Mouse (Mus musculus) layer of hippocampus, adult 2 months (tissue): ENCODE results near the gene Slc24a4. TPM values are rescaled to one million over a fixed set of nuclear protein-coding genes. Genes with fewer than 3 reads are reported as not detected.
A peak's percentile ranks its signal among the peaks of the same experiment; 100 is the strongest.

Experiments
- DNase-seq, 2 experiments: peaks; one replicate each; pipeline ENCODE4 v3.0.0; 2022; ENCODE audit warnings: low spot score in 2 of 2
- H3K27ac ChIP-seq: fragments of 200-600 bp; 2 replicates; pipeline ENCODE4 v1.8.1; 2022
- H3K4me3 ChIP-seq: fragments of 200-600 bp; 2 replicates; pipeline ENCODE4 v1.8.1; 2022; ENCODE audit warnings: mild to moderate bottlenecking
- CTCF ChIP-seq: fragments of 200-600 bp; conservative IDR thresholded peaks from 2 replicates; pipeline ENCODE4 v1.8.1; 2022; ENCODE audit warnings: antibody characterized with exemption, mild to moderate bottlenecking, moderate library complexity
- total RNA-seq, 2 experiments: library from RNA; stranded (reverse); gene quantifications; 2 replicates each; pipeline ENCODE4 v1.2.3; 2021

The Slc24a4 gene
- total RNA-seq, 2 experiments from 2014 or later = 46.6 to 48.6 TPM

DNA sequence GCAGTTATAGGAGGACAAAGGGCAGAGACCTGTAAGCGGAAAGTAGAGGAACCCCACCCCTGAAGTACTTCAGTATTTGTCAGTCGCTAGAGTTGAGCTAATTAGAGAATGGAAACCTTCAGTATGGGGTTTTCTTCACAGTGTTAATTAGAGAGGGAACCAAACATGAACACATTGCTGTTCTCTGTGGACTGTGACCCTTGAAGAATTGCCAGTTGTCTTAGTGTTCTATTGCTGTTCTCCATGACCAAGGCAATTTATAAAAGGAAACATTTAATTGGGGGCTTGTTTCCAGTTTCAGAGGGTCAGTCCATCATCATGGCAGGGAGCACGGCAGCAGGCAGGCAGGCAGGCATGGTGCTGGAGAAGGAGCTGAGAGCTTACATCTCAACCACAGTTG lies 107.0 kb downstream of the Slc24a4 start:
- DNase-seq = no peak
- no peak for TF ChIP-seq CTCF
- H3K27ac ChIP-seq = no peak overlapping the region
- no peak overlapping the region for H3K4me3 ChIP-seq

DNA sequence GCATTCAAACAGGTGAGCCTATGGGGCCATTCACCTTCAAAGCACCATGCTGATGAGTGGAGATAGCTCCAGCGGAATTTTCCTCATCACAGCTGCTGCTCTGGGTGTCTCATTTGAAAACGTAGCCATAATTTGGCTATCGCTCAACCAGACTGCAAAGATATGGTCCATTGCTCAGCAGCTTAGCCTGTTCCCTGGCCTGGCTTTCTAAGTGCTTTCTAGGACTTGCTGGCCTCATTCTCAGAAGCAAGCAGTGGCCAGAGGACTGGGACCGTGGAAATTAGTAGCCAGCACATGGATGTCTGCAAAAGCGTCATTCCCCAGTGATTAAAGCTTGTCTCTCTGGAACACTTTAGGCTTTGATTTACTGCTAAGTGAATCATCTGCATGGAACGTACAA lies 107.8 kb downstream of the Slc24a4 start:
- DNase-seq = no peak
- H3K4me3 ChIP-seq = no peak overlapping the region
- TF ChIP-seq CTCF = no peak
- no peak overlapping the region for H3K27ac ChIP-seq

DNA sequence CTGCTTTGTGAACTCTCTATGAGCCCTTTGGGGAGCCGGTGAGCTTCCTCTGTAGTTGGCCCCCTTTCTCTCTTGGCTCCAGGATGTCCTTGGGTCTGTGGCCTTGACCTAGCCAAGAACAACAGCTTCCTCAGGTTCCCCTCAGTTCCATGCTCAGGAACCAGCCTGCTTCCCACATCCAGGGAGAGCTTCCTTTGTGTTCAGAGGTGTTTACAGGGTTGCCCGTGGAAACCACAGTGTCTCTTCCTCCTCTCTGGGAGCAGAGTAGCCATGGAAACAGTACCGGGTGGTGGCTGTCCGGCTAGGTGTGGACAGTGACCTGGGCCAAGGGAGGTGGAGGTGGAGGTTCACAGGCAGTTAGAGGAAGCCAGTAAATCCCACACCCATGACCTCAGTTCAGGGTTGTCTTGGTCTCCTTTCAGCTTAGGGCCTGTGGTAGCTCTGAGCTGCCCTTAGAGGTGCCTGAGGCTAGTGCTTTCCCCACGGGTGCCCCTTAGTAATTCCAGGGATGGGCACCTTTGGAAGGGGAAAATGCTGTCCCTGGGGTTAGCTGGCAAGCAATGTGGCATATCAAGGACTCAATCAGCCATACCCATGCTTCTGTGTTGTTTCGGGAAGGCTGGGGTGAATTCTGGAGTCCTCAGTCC lies 113.7 kb downstream of the Slc24a4 start:
- TF ChIP-seq CTCF = no peak
- DNase-seq = no peak
- no peak overlapping the region for H3K4me3 ChIP-seq
- peak overlapping the region; percentile 28; the same call in 1 of the 2 replicates for H3K27ac ChIP-seq

DNA sequence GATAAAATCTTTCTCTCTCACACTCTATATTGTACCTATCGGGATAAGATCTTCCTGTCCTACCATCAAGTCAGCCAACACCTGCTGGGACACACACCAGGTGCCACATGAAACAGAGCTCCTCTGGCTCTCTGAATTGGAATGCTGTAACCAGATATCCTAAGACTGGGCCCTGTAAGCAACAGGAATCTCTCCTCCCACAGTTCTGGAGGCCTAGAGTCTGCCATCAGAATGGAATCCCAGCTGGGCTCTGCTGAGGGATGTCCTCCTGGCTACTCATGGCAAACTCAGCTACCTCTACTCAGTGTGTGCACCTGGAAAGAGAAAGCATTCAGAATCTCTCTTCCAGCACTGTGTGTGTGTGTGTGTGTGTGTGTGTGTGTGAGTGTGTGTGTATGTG lies 115.4 kb downstream of the Slc24a4 start:
- no peak for DNase-seq
- no peak overlapping the region for H3K27ac ChIP-seq

GRCm38 (mm10) chr12:102246226-102246625 lies 117.7 kb downstream of the Slc24a4 start:
- DNase-seq = no peak
- Histone ChIP-seq H3K27ac (no peak overlapping the region), H3K4me3 (no peak overlapping the region)
- no peak for TF ChIP-seq CTCF

More for the DNA sequence above, 115.4 kb downstream of the Slc24a4 start:
- no peak overlapping the region for H3K4me3 ChIP-seq
- TF ChIP-seq CTCF = no peak

GRCm38 (mm10) chr12:102248104-102248503 lies 119.6 kb downstream of the Slc24a4 start:
- DNase-seq = no peak
- Histone ChIP-seq H3K27ac (peak overlapping the region; percentile 1; the same call in 1 of the 2 replicates), H3K4me3 (no peak overlapping the region)
- TF ChIP-seq CTCF = no peak

DNA sequence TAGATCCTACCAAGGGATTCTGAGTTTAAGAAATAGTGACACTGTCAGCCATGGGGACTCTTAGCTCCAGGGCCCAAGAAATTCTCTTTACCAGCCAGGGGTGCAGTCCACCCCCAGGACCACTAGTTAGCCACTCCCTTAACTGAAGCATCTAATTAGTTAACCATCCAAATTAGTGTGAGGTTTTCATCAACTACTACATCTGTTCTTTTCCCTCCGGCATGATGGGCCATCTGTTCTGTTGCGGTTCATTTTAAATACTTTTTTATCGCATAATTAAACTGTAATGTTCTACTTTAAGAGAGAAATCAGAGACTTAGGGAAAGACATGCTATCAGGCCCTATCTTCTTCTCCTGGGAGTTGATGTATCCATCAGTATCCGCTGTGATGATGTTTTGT lies 121.8 kb downstream of the Slc24a4 start:
- no peak overlapping the region for H3K4me3 ChIP-seq
- peak overlapping the region; percentile 90 for H3K27ac ChIP-seq
- TF ChIP-seq CTCF = no peak
- DNase-seq = peak; percentile 62

DNA sequence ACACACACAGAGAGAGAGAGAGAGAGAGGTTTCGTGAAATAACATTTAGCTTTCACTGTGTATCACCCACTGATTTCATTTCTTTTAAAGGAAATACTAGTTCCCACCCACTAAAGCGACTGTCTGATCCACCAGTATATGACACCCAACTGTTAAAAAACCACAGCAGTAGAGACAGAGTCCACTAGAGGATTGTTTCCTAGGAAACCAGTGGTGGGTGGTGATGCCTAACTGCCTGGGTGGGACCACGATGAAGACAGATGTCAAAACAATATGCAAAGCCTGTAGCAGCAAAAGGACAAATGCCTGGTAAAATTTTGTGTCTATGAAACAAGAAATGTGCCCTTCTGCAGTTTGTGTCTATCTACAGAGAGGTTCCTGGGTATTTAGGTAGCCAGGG lies 122.5 kb downstream of the Slc24a4 start:
- H3K27ac ChIP-seq = peak overlapping the region; percentile 90

GRCm38 (mm10) chr12:102251985-102252384 lies 123.5 kb downstream of the Slc24a4 start:
- no peak for DNase-seq
- Histone ChIP-seq H3K4me3 (no peak overlapping the region), H3K27ac (peak overlapping the region; percentile 90)
- peak; percentile 47 for TF ChIP-seq CTCF

More for the DNA sequence above, 122.5 kb downstream of the Slc24a4 start:
- no peak overlapping the region for H3K4me3 ChIP-seq
- TF ChIP-seq CTCF = no peak
- DNase-seq = peak; percentile 35 to 80

DNA sequence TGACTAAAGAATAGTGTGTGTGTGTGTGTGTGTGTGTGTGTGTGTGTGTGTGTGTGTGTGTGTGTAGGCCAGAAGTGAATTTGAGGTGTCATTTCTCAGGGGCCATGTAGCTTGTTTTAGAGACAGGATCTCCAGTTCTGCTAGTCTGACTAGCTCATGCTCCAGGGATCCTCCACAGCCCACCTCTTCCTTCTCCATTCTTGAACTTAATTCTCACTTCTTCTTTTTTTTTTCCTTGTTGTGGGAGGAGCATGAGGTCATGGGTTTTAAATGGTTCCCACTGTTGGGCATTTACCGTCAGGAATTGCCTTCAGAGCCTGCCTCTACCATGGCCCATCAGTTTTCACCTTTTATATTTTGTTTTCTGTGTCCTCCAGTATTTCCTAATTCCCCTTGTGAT lies 124.0 kb downstream of the Slc24a4 start:
- no peak for DNase-seq
- TF ChIP-seq CTCF = no peak
- H3K4me3 ChIP-seq = no peak overlapping the region
- no peak overlapping the region for H3K27ac ChIP-seq

GRCm38 (mm10) chr12:102255012-102255411 lies 126.5 kb downstream of the Slc24a4 start:
- no peak overlapping the region for H3K27ac ChIP-seq
- H3K4me3 ChIP-seq = no peak overlapping the region
- DNase-seq = no peak
- TF ChIP-seq CTCF = peak; percentile 59

DNA sequence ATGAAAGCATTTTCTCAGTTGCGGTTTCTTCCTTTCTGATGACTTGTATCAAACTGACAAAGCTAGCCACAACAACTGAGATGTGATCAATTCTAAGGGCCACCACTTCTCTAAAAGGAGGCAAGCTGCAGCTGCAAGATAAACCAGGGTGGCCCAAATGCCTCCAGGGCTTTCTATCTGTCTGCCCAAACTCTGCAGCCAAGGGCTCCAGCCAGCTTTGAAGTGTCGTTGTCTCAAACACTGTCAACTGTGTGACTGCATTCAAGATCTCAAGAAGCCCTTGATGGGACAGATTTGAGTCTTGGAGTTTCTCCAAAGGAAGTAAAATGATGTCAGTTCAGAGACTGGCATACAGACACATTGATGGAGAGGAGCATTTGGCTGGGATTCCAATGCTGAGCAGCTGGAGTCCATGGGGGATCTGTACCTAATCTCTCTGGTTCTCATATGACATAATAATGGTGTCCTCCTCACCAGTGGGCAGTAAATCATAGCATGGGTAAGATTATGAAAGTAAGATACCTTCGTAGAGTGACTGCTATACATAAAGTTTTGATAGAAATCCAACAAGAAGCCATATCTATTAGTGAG lies 130.1 kb downstream of the Slc24a4 start:
- Histone ChIP-seq H3K4me3 (no peak overlapping the region), H3K27ac (no peak overlapping the region)
- no peak for TF ChIP-seq CTCF
- DNase-seq = no peak

DNA sequence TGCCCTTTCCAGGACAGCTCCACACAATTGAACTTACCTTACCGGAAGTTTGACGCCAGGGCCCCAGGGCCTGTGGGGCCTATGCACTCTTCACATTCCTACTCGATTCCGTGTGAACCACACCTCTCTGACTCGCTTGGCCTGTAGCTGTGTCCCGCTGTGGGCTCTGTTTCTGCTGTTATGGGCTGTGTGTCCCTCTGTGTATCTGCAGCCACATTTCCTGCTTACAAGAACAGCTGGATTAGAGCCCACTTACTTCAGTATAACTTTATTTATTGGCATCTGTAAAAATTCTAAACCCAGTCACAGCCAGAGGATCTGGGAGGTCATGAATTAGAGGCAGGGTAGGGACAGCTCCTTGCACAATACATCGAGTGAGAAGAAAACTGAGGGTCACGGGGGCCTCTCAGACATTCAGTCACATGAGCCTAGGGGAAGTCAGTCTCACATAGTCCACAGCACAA lies 133.4 kb downstream of the Slc24a4 start:
- H3K27ac ChIP-seq = no peak overlapping the region
- H3K4me3 ChIP-seq = no peak overlapping the region
- no peak for TF ChIP-seq CTCF
- DNase-seq = no peak

GRCm38 (mm10) chr12:102262809-102263208 lies 134.3 kb downstream of the Slc24a4 start:
- no peak for DNase-seq
- no peak overlapping the region for H3K4me3 ChIP-seq
- no peak overlapping the region for H3K27ac ChIP-seq
- no peak for TF ChIP-seq CTCF
